Mouse (Mus musculus): ENCODE data around the gene Panx2. TPM values are rescaled to one million over a fixed set of nuclear protein-coding genes. Genes with fewer than 3 reads are reported as not detected.
A peak's percentile ranks its signal among the peaks of the same experiment; 100 is the strongest.

Gene Panx2
- polyA plus RNA-seq, 1 experiment from 2014 or later = 2.1 TPM

DNA sequence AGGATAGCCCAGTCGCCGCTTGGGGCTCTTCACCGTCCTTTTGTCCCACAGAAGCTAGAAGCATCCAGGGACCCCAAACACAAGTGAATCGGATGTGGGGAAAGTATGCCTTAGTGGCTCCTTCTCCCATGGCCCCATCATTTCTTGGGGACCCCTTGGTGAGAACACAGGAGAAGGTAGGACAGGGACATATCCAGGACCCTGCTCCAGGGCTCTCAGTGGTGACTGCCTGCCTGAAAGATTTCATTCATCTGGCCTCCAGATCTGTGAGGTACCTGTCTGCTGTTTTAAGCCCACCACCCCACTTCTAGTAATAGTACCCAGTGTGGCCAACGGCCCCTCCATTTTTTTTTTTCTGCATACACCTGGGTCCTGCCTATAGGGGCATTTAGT lies 3.0 kb downstream of the Panx2 start:
- Histone ChIP-seq H3K27ac (no peak overlapping the region), H3K4me1 (peaks cover 7% of the 10 kb centered on the region; the same call in 1 of the 2 replicates), H3K9ac (no peak overlapping the region), H3K27me3 (peaks cover 61% of the 10 kb centered on the region), H3K4me3 (no peak overlapping the region), H3K36me3 (no peaks in the 10 kb centered on the region), H3K9me3 (replicated peaks) (no peaks in the 10 kb centered on the region), H3K4me2 (replicated peaks) (no peak overlapping the region)
- WGBS = 90% methylated on average over 5 of the region's 5 CpGs
- no peak for ATAC-seq (ENCODE audit: low FRiP score)

DNA sequence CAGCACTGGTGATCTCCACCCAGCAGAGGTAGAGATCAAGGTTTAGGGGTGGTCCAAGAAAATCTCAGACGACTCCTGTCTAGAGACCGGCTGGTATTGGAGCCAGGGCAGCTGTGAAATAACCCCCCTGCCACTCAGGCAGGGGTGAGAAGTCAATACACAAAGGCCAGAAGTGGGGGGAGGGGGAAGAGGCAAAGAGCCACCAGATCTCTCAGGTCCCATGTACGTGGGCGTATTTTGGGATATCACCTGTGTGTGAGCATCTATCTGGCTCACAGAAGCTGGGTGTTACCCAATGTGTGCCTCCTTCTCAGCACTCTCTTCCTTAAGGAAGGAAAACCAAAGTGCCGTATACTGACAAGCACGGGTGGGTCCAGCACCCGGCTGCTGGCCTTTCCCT lies 3.5 kb downstream of the Panx2 start:
- Histone ChIP-seq H3K4me2 (replicated peaks) (no peak overlapping the region), H3K9ac (no peak overlapping the region), H3K36me3 (no peaks in the 10 kb centered on the region), H3K27ac (no peak overlapping the region), H3K4me1 (peaks cover 9% of the 10 kb centered on the region; the same call in 1 of the 2 replicates), H3K9me3 (replicated peaks) (no peaks in the 10 kb centered on the region), H3K27me3 (peaks cover 62% of the 10 kb centered on the region), H3K4me3 (no peak overlapping the region)
- WGBS = 80% methylated on average over 7 of the region's 7 CpGs
- no peak for ATAC-seq (ENCODE audit: low FRiP score)

DNA sequence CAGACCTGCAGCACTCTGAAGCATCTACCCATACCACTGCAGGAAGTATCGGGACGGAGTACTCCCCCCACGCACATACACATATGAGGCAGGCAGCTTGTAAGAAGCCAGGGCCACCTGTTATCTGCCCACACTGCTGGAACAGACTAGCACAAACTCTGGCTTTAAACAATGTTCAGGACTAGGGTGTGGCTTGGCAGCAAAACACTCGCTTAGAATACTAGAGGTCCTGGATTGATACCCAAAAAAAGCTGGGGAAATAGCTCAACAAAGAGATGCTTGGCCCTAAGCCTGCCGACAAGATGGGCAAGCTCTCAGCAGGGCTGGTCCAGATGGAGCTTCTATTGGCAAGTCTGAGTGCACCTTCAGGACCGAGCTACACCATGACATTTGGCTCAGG lies 4.0 kb downstream of the Panx2 start:
- Histone ChIP-seq H3K9ac (no peak overlapping the region), H3K9me3 (replicated peaks) (no peaks in the 10 kb centered on the region), H3K4me3 (no peak overlapping the region), H3K36me3 (no peaks in the 10 kb centered on the region), H3K27me3 (peaks cover 62% of the 10 kb centered on the region), H3K4me2 (replicated peaks) (no peak overlapping the region), H3K4me1 (peaks cover 9% of the 10 kb centered on the region; the same call in 1 of the 2 replicates), H3K27ac (no peak overlapping the region)
- no peak for ATAC-seq (ENCODE audit: low FRiP score)
- 76% methylated on average over 6 of the region's 6 CpGs for WGBS

DNA sequence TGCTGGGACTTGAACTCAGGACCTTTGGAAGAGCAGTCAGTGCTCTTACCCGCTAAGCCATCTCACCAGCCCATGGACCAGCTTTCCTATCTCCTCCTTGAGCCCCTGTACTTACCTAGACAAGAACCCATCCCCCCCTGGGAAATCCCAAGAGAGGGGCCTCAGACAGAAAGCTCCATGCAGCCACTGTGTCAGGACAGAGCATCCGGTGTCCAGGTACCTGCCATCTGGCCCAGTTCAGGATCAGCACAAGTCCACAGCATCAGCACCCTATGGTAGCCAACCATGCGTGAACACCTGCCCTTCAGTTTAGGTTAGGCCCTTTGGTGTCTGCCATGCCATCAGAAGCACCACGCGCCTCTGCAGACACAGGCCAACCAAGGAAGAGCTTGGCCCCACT lies 5.4 kb downstream of the Panx2 start:
- H3K4me2 ChIP-seq (replicated peaks) = no peak overlapping the region

DNA sequence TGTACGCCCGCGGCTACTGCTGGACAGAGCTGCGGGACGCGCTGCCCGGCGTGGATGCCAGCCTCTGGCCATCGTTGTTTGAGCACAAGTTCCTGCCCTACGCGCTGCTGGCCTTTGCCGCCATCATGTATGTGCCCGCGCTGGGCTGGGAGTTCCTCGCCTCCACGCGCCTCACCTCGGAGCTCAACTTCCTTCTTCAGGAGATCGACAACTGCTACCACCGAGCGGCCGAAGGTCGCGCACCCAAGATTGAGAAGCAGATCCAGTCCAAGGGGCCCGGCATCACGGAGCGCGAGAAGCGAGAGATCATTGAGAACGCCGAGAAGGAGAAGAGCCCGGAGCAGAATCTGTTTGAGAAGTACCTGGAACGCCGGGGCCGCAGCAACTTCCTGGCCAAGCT lies 8.1 kb downstream of the Panx2 start:
- Histone ChIP-seq H3K9ac (no peak overlapping the region), H3K4me1 (peaks cover 3% of the 10 kb centered on the region; the same call in 1 of the 2 replicates), H3K27me3 (peaks cover 63% of the 10 kb centered on the region), H3K9me3 (replicated peaks) (no peaks in the 10 kb centered on the region), H3K4me3 (no peak overlapping the region), H3K36me3 (no peaks in the 10 kb centered on the region), H3K4me2 (replicated peaks) (peak overlapping the region; percentile 30), H3K27ac (no peak overlapping the region)
- WGBS = 33% methylated on average over 35 of the region's 35 CpGs
- no peak for ATAC-seq (ENCODE audit: low FRiP score)

More for the DNA sequence above, 5.4 kb downstream of the Panx2 start:
- Histone ChIP-seq H3K4me3 (no peak overlapping the region), H3K27me3 (peaks cover 68% of the 10 kb centered on the region), H3K4me1 (peaks cover 6% of the 10 kb centered on the region; the same call in 1 of the 2 replicates), H3K27ac (no peak overlapping the region), H3K9me3 (replicated peaks) (no peaks in the 10 kb centered on the region), H3K9ac (no peak overlapping the region), H3K36me3 (no peaks in the 10 kb centered on the region)
- no peak for ATAC-seq (ENCODE audit: low FRiP score)
- 91% methylated on average over 5 of the region's 5 CpGs for WGBS

DNA sequence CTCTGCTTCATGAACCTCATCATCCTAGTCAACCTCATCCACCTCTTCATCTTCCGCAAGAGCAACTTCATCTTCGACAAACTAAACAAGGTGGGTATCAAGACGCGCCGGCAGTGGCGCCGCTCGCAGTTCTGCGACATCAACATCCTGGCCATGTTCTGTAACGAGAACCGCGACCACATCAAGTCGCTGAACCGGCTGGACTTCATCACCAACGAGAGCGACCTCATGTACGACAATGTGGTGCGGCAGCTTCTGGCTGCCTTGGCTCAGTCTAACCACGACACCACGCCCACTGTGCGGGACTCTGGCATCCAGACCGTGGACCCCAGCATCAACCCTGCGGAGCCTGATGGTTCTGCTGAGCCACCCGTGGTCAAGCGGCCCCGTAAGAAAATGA lies 8.7 kb downstream of the Panx2 start:
- H3K9ac ChIP-seq = no peak overlapping the region
- H3K4me1 ChIP-seq = peaks cover 3% of the 10 kb centered on the region; the same call in 1 of the 2 replicates
- WGBS = 35% methylated on average over 26 of the region's 26 CpGs
- no peaks in the 10 kb centered on the region for H3K36me3 ChIP-seq
- no peaks in the 10 kb centered on the region for H3K9me3 ChIP-seq (replicated peaks)
- H3K27ac ChIP-seq = no peak overlapping the region
- H3K4me3 ChIP-seq = no peak overlapping the region
- H3K4me2 ChIP-seq (replicated peaks) = no peak overlapping the region
- no peak for ATAC-seq (ENCODE audit: low FRiP score)
- H3K27me3 ChIP-seq = peaks cover 63% of the 10 kb centered on the region

DNA sequence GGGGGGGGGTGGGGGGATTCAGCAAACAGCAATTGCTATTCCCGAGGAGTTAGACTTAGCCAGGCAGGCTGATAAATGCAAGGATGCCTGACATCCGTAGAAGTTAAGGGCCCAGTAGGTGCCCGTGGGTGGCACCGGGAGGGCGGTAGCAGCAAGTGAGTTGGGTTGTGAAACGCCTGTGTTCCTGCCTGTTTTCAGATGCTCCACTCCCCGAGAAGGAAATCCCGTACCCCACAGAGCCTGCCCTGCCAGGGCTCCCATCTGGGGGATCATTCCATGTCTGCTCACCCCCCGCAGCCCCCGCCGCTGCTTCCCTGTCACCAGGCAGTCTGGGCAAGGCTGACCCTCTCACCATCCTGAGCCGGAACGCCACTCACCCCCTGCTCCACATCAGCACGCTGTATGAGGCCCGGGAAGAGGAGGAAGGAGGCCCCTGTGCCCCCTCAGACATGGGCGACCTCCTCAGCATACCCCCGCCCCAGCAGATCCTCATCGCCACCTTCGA lies 9.9 kb downstream of the Panx2 start:
- H3K36me3 ChIP-seq = no peaks in the 10 kb centered on the region
- H3K4me2 ChIP-seq (replicated peaks) = no peak overlapping the region
- H3K27ac ChIP-seq = no peak overlapping the region
- H3K27me3 ChIP-seq = peaks cover 63% of the 10 kb centered on the region
- WGBS = 75% methylated on average over 19 of the region's 19 CpGs
- no peaks in the 10 kb centered on the region for H3K9me3 ChIP-seq (replicated peaks)
- peaks cover 3% of the 10 kb centered on the region; the same call in 1 of the 2 replicates for H3K4me1 ChIP-seq
- no peak overlapping the region for H3K9ac ChIP-seq
- H3K4me3 ChIP-seq = no peak overlapping the region
- ATAC-seq (ENCODE audit: low FRiP score) = no peak

DNA sequence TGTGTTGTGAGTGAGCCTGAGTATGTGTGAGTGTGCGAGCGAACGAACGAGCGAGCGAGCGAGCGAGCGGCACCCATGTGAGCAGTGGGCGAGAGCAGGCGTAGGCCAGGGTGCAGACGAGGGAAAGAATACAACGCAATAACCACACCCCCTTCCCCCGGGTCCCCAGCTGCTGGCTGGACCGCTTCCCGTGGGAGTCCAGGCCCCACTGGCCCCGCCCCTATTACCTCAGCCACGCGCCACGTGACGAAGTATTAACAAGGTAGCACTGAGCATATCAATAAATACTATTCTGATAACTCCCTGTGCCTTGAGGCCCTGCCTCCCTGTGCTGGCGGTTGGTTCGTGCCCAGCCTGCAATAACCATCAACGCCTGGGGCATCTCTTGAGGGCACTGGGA lies 11.1 kb downstream of the Panx2 start:
- H3K4me3 ChIP-seq = no peak overlapping the region
- H3K36me3 ChIP-seq = no peaks in the 10 kb centered on the region
- no peak overlapping the region for H3K27ac ChIP-seq
- peaks cover 13% of the 10 kb centered on the region for H3K4me1 ChIP-seq
- no peaks in the 10 kb centered on the region for H3K9me3 ChIP-seq (replicated peaks)
- peaks cover 57% of the 10 kb centered on the region for H3K27me3 ChIP-seq
- WGBS = 74% methylated on average over 24 of the region's 24 CpGs
- no peak overlapping the region for H3K9ac ChIP-seq
- no peak for ATAC-seq (ENCODE audit: low FRiP score)
- no peak overlapping the region for H3K4me2 ChIP-seq (replicated peaks)

DNA sequence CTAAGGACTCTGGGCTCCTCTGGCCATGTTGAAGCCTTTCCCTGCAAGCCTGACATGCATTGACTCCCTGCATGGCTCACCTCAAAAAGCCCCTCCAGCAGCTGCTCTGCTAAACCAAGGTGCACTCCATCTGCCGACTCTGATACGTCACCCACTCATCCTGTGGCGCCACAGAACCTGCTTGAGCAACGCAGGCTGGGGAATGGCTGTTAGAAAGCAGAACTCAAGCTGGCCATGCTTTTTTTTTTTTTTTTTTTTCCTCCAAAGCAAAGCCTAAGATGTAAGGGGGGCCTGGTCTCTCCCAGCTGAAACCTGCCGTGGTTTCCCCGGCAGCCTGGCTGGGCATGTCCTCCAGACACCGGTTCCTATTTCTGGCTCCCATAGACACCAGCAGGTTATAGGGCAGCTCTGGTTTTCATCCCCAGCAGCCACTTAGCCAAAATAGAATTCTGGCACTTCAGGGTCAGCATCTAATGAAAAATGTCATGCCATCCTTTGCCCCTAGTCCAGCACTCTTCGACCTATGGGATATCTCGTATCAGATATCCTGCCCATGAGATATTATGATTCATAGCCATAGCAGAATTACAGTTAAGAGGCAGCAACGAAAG lies 14.6 kb downstream of the Panx2 start:
- no peaks in the 10 kb centered on the region for H3K36me3 ChIP-seq
- no peak overlapping the region for H3K4me3 ChIP-seq
- H3K9me3 ChIP-seq (replicated peaks) = no peaks in the 10 kb centered on the region
- H3K4me1 ChIP-seq = peaks cover 32% of the 10 kb centered on the region
- peaks cover 22% of the 10 kb centered on the region for H3K27me3 ChIP-seq
- no peak overlapping the region for H3K4me2 ChIP-seq (replicated peaks)
- ATAC-seq (ENCODE audit: low FRiP score) = no peak
- 83% methylated on average over 10 of the region's 10 CpGs for WGBS
- H3K27ac ChIP-seq = no peak overlapping the region
- peak overlapping the region; percentile 94 for H3K9ac ChIP-seq

DNA sequence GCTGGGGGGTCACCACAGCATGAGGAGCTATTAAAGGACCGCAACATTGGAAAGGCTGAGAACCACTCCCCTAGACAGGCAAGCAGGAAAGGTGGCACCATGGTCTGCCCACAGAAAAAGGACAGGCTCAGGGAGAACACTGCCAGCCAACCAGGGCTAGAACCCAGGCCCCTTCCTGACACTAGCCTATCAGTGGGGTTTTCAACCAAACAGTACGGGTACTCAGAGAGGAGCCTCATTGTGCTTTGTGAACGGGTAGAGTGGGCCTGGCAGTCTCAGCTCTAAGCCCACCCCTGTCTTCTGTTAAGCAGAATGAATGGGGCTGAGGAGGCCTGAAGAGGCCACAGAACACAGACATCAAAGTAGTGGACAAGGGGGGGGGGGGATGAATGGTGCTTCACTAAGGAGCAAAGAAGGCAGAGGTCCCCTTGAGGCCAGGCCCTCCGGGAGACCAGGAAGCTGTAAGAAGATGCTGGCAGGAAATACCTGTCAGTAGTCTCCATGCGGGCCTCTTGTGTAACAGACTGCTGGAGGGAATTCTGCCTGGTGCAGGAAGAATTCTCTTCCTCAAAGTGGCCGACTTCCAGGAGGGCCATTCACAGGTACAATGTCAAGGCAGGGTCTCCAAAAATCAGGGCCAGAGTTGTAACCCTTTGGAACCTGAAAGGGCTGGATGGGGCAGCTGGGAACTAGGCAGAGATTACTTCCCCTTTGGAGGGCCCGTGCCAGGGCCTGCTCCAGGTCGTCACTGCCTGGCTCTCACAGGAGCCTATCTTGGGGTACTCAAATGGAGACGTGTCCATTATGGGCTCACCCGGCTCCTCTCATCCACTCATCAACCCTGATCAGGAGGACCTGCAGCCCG lies 15.3 kb downstream of the Panx2 start, which contains the start of gene Trabd:
Trabd (plus strand) TSS at position 512 of the 865 bp plus-strand sequence.
- no peak; the same call in 1 of the 2 replicates for ATAC-seq (ENCODE audit: low FRiP score)
- peak within 1 kb of the TSS; percentile 91 for H3K4me3 ChIP-seq
- WGBS = 19% methylated on average over 11 of the region's 11 CpGs
- H3K4me1 ChIP-seq = peaks cover 32% of the 10 kb centered on the region
- H3K4me2 ChIP-seq (replicated peaks) = peak within 1 kb of the TSS; percentile 78
- no peaks in the 10 kb centered on the region for H3K9me3 ChIP-seq (replicated peaks)
- H3K27ac ChIP-seq = peak within 1 kb of the TSS; percentile 89
- H3K9ac ChIP-seq = peak within 1 kb of the TSS; percentile 94
- H3K36me3 ChIP-seq = peaks cover under 1% of the 10 kb centered on the region; the same call in 1 of the 2 replicates
- peaks cover 14% of the 10 kb centered on the region for H3K27me3 ChIP-seq

DNA sequence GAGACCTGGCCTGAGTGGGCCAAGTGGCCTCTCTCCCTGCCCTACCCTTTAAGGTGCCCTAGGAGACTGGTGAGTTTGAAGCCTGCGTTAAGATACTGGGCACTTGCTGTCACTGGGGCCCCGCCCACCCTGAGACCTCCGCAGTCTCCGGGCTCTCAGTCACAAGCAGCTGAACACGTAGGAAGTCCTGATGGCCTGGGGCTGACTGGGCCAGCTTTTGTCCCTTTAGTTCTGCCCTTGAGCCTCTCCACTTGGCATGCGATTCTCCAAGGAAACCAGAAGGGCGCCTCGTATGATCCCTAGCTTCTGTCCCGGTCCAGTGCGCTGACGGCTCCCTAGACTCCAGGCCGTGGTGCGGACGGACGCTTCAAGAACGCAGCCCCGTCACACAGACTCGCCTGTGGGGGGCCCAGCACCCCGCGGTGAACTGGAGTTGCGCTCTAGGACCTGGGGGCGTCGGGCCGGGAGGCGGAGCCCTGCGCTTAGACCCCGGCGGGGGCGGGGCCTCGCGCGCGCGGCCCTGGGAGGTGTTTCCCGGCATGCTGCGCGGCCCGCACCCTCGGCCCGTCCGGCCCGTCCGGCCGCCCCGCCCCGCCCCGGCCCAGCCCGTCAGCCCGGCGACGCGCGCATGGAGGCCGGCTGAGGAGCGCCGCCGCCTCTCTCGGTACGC lies 16.1 kb downstream of the Panx2 start:
- Histone ChIP-seq H3K9ac (peak overlapping the region; percentile 94), H3K4me3 (peak overlapping the region; percentile 91), H3K27me3 (peaks cover 7% of the 10 kb centered on the region), H3K4me1 (peaks cover 32% of the 10 kb centered on the region), H3K9me3 (replicated peaks) (no peaks in the 10 kb centered on the region), H3K4me2 (replicated peaks) (peak overlapping the region; percentile 78), H3K27ac (peak overlapping the region; percentile 89), H3K36me3 (peaks cover 6% of the 10 kb centered on the region)
- WGBS = under 1% methylated on average over 52 of the region's 59 CpGs
- ATAC-seq (ENCODE audit: low FRiP score) = peak; percentile 92
